Mouse (Mus musculus) small intestine, adult 2 months (tissue): Measurements from ENCODE around the gene Tubgcp6.

Experiments used
- CTCF ChIP-seq: fragments of 200-500 bp; IDR thresholded peaks from 2 replicates; pipeline ENCODE4 v1.5.1; 2012; ENCODE audit warnings: low read depth, mild to moderate bottlenecking, control low read depth, inconsistent platforms, low read length, moderate library complexity, mixed read lengths; ENCODE audit not compliant: insufficient replicate concordance, insufficient read length; ENCODE audit errors: extremely low read depth
- POLR2A ChIP-seq: fragments of 200-500 bp; IDR thresholded peaks from 2 replicates; pipeline ENCODE4 v1.6.1; 2012; ENCODE audit warnings: low read depth, mild to moderate bottlenecking, control low read depth, inconsistent platforms, low read length, moderate library complexity

DNA sequence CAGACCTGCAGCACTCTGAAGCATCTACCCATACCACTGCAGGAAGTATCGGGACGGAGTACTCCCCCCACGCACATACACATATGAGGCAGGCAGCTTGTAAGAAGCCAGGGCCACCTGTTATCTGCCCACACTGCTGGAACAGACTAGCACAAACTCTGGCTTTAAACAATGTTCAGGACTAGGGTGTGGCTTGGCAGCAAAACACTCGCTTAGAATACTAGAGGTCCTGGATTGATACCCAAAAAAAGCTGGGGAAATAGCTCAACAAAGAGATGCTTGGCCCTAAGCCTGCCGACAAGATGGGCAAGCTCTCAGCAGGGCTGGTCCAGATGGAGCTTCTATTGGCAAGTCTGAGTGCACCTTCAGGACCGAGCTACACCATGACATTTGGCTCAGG, 59.4 kb downstream of the Tubgcp6 start:
- TF ChIP-seq CTCF: no peak
- TF ChIP-seq POLR2A: no peak
